Mouse (Mus musculus): Measurements from ENCODE around the gene Arhgdib.

Arhgdib gene

DNA sequence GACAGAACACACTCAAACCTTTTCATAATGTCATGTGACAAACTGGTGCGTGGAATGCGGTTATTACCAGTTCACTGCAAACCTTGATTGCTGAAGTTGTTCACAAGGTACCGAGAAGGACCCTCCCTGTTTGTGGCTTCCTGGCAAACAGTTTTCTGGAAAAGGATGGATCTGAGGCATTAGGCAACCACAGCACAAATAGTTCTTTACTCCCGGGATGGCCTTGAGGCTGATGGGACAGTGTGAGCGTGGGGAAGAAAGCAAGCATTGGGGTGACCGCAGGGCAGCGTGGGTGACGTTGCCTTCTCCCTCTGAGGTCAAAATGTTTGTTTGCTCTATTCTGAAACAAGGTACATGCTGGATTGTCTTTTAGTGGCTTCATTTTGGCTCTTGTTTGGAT lies 13.0 kb upstream of the Arhgdib start:
- intact Hi-C loops (cut with DNase I), result no loop called here

DNA sequence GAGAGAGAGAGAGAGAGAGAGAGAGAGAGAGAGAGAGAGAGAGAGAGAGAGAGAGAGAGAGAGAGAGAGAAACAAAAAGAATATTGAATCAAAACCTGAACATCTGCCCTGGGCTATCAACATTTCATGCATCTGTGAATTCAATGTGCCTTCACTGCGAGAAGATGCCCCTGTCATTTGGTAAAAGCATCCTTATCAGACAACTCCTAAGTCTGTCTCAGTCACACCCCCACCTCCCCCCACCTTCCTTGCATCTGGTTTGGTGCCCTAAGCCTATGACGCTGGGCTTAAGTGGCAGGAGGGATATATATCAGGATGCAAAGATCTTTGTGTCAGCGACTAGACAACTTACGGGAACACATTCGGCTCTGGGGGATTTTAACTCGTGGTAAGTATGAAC lies 12.5 kb upstream of the Arhgdib start:
- intact Hi-C loops (cut with DNase I), result no loop called here

DNA sequence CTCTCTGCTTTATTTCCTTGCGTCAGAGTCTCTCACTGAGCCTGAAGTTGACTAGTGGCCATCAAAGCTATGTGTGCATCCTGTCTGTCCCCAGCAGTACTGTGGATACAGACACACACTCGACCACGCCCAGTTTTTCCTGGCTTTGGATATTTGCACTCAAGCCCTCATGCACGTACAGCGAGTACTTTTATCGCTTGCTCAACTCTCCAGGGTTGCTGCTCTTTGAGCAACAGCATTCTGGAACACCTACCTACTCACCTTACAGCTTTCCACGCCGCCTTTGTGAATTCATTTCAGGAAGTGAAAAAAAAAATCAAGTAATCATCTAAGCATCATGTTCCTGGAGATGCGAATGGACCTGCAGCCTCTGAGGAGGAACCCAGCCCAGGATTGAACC lies 11.2 kb upstream of the Arhgdib start:
- intact Hi-C loops (cut with DNase I), result no loop called here

- intact Hi-C loops (cut with DNase I), result no loop called here
Observed at GRCm38 (mm10) chr6:136950171-136950570, 8.5 kb upstream of the Arhgdib start.

DNA sequence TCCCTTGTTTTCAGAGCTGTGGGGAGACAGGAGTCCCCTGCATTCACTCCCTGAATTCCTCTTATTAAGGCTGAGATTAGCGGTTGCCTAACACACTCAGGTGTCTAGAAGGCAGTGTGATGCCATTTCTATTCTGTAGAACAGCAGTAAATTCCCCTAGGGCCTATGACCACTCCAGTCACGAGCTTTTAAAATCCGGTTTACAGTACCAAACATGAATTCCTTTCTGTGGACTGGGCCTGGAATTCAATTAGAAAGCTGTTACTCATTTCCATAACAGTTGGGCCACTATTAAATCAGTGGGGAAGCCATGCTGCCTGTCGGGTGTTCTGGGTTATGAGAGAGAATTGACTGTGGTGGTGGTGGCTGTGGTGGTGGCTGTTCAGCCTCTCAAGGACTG lies 6.0 kb upstream of the Arhgdib start:
- intact Hi-C loops (cut with DNase I), result no loop called here

DNA sequence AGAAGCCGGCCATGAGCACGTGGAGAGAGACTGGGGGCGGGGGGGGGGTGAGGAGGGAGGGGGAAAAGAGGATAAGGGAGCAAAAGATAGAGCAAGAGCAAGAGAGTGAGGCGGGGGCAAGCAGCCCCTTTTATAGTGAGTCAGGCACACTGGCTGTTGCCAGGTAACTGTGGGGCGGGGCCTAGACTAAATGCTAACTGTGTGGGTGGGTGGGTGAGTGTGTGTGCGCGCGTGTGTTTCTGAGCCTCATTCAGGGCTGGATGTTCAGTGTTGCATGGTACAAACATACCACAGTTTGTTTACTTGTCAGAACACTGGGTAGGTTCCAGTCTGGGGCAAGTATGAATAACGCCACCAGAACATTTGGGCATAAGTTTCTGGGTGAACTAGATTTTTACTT lies 5.2 kb upstream of the Arhgdib start:
- intact Hi-C loops (cut with DNase I), result no loop called here

- intact Hi-C loops (cut with DNase I), result no loop called here
Observed at GRCm38 (mm10) chr6:136946241-136946640, 4.5 kb upstream of the Arhgdib start.

GRCm38 (mm10) chr6:136944511-136944910 lies 2.8 kb upstream of the Arhgdib start:
- intact Hi-C loops (cut with DNase I), result no loop called here

GRCm38 (mm10) chr6:136943392-136943791 lies 1.7 kb upstream of the Arhgdib start:
- intact Hi-C loops (cut with DNase I), result no loop called here

- intact Hi-C loops (cut with DNase I), result no loop called here
Observed at GRCm38 (mm10) chr6:136942280-136942679, 581 bp upstream of the Arhgdib start.

- intact Hi-C loops (cut with DNase I), result no loop called here
Observed at GRCm38 (mm10) chr6:136940188-136940960, 1.3 kb downstream of the Arhgdib start.

GRCm38 (mm10) chr6:136939326-136940187 lies 2.1 kb downstream of the Arhgdib start:
- intact Hi-C loops (cut with DNase I), result no loop called here

DNA sequence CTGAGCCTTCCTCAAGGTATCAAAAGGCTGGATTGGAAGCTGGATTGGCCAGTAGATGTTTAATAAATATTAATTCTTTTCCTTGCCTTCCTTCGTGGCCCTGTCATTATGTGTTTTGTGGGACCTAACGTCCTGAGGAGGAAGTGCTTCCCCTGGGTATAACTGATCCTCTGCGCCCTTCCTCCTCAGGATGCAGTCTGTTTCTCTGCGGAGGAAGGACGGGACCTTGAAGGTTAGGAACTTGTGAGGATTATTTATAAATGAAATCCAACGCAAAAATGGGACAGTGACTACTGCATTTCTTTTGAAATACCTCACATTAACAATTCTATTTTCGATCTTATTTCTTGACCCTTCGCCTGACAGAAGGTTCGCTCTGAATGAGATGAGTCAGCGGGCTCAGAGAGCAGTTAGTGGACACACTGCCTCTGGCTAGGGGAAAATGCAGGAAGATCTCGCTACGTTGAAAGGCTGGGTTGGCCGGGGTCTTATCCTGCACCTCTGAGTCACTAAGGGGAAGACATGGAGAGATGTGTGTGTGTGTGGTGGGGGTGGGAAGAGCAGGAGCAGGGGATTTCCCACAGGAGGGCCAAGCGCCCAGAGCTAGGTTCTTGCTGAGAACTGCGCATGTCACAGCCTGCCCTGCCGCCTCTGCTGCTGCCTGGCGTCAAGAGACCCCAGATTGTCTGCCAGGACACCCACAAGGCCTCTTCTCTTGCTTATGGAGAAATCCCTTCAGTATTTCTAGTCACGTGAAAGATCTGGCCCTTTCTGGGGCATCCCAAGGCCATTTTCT lies 3.2 kb downstream of the Arhgdib start:
- intact Hi-C loops (cut with DNase I), result no loop called here

DNA sequence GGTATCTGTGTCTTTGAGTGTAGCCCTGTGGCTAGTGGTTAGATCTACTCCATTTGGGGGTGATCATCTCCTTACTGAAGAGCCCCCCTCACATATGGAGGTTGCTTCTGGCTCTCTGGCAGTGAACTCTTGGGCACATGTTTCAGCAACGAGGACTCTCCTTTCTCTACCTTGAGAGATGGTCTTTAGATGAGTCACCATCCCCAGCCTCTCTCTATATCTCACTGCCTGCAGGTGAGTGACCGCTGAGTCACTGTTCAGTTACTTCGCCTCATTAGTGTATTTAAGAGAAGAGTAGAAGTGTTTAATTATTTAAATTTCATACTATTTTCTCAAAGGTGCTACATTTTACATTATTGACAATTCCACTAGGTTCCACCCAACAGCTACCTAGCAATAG lies 4.6 kb downstream of the Arhgdib start:
- intact Hi-C loops (cut with DNase I), result no loop called here

DNA sequence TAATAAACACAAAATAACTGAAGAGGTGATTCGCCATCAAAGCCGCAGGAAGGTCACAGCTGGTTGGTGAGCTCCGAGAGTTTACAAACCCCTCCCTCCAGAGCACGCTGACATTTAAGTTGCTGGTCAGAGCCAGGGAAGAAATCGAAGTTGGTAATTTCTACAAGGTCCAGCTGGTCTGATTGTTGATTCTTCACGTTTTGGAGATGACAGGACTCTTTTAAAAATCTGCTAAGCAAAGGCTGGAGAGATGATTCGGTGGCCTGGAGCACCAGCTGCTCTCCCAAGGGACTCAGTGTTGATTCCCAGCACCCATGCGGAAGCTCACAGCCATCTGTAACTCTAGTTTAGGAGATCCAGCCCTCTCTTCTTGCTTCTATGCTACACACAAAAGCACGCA lies 5.3 kb downstream of the Arhgdib start:
- intact Hi-C loops (cut with DNase I), result no loop called here

- intact Hi-C loops (cut with DNase I), result no loop called here
Observed at GRCm38 (mm10) chr6:136935233-136935632, 6.5 kb downstream of the Arhgdib start.

- intact Hi-C loops (cut with DNase I), result no loop called here
Observed at GRCm38 (mm10) chr6:136934068-136934467, 7.6 kb downstream of the Arhgdib start.

GRCm38 (mm10) chr6:136931246-136931645 lies 10.5 kb downstream of the Arhgdib start:
- intact Hi-C loops (cut with DNase I), result no loop called here

DNA sequence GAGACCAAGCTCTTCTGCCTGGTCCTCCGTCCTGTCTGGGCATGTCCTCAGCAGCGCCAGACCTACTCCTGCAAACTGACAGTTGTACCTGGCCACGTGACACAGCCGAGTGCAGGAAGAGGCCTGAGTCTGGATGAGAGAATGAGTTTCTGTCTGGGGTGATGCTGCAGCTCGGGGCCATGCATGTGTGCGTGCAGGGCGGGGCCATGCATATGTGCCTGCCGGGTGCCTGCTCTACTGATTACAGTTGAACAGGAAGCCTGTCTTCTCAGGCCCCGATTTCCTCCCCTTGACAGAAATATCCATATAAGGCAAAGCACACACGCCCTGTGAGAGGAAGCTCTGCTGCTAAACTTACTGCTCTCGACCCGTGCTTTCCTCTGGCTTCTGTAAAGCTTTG lies 11.0 kb downstream of the Arhgdib start:
- intact Hi-C loops (cut with DNase I), result no loop called here

DNA sequence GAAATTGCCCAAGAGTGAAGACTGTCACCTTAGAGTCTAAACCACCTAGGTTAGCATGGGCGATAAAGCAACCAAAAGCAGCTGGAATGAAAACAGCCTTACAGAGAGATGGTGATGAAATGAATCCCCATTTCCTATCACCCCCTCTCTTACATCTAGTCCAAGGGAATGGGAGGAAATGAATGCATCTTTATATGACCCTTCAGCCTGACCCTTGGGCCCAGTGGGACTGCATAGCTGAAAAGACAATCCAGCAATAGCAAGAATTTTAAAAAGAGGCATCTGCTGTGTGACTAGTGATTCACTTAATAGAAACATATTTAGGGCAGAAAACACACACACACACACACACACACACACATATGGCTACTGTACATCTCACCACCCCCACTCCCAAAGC lies 14.1 kb downstream of the Arhgdib start:
- intact Hi-C loops (cut with DNase I), result no loop called here

DNA sequence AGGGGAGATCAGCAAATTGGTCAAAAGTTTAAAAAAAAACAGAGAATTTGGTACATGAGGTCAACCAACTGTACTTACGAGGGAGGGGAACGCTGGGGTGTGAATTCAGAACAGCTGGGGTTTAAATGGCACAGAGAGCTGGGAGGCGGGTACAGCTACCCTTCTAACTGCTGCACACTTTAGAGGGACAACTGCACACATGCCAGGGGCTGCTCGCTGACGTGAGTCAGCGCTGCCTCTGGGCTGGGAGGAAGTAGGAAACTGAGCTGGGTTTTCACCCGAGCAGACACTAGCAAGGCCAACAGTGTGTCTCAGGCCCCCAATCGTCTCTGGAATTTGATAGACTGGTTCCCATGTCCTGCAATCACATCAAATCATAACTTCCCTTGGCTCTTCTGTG lies 16.6 kb downstream of the Arhgdib start:
- intact Hi-C loops (cut with DNase I), result no loop called here

DNA sequence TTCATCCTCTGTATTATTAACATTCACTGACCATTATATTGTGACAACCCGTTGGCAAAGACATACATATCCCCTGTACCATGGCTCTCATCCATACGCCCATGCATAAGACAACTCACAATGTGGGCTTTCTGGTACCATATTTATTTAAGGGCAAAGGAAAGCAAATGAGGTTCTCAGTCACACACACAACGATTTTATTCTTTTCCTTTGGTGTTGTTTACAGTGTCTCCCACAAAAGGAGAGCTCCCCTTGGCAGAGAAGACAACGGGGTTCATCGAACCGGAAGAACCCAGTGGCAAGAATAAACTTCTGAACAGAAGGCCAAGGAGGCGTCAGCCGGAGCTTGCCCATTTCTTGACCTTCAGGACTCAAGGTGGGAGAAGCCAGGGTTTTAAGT lies 18.2 kb downstream of the Arhgdib start, which contains the start of gene Pde6h:
Gene Pde6h, plus strand, starts transcription at position 301 of the 400 bp plus-strand sequence.
- intact Hi-C loops (cut with DNase I), result loop anchor here (5.0 kb wide), 2 partner anchors 39 to 59 kb away; no protein-coding TSS in a partner anchor
